Mouse (Mus musculus) lung, embryonic 14.5 days (tissue): ENCODE measurements around the gene Tomm40. TPM values are rescaled to one million over a fixed set of nuclear protein-coding genes. Genes with fewer than 3 reads are reported as not detected.

ENCODE experiments used
- ATAC-seq: fragments of 200-750 bp; cut with Nextera tagmentation; 2 replicates; pipeline ENCODE4 v1.8.0; 2017; ENCODE audit warnings: mild to moderate bottlenecking, moderate TSS enrichment, moderate library complexity; ENCODE audit not compliant: insufficient read depth
- DNase-seq: peaks from one replicate; pipeline ENCODE4 v3.0.0-alpha.2; 2015
- H3K27ac ChIP-seq: fragments of 300-500 bp; sonication (generic); 2 replicates; pipeline ENCODE4 v1.5.1; 2014; ENCODE audit warnings: low read depth, mild to moderate bottlenecking, moderate library complexity
- H3K27me3 ChIP-seq: fragments of 300-500 bp; sonication (generic); 2 replicates; pipeline ENCODE4 v1.6.1; 2014; ENCODE audit warnings: low read length, control low read depth; ENCODE audit not compliant: insufficient read depth
- H3K36me3 ChIP-seq: fragments of 300-500 bp; sonication (generic); 2 replicates; pipeline ENCODE4 v1.6.1; 2014; ENCODE audit warnings: control low read depth; ENCODE audit not compliant: insufficient read depth
- H3K4me1 ChIP-seq: fragments of 300-500 bp; sonication (generic); 2 replicates; pipeline ENCODE4 v1.6.1; 2014; ENCODE audit warnings: antibody characterized with exemption, control low read depth; ENCODE audit not compliant: insufficient read depth
- H3K4me2 ChIP-seq: fragments of 300-500 bp; sonication (generic); 2 replicates; pipeline ENCODE4 v1.6.1; 2014; ENCODE audit warnings: mild to moderate bottlenecking
- H3K4me3 ChIP-seq: fragments of 300-500 bp; sonication (generic); 2 replicates; pipeline ENCODE4 v1.5.1; 2014; ENCODE audit warnings: low read depth, low read length
- H3K9ac ChIP-seq: fragments of 300-500 bp; sonication (generic); 2 replicates; pipeline ENCODE4 v1.6.1; 2014
- H3K9me3 ChIP-seq: fragments of 300-500 bp; sonication (generic); 2 replicates; pipeline ENCODE4 v1.6.1; 2016; ENCODE audit warnings: low read depth, low read length, control low read depth
- CTCF ChIP-seq: IDR thresholded peaks from 2 replicates; pipeline ENCODE4 v1.5.1; 2016; ENCODE audit warnings: antibody characterized with exemption, low read depth
- WGBS: fragments of 180-500 bp; shearing (Covaris S2); extraction: QIAGEN DNeasy Blood & Tissue Kit; methylation state at CpG from one replicate; pipeline ENCODE4 v1.1.7; 2014; 5-methylcytosine and 5-hydroxymethylcytosine counted together
- polyA plus RNA-seq: library from polyadenylated mRNA; unstranded; fragments of >200 nt; fragmentation: Nextera tagmentation; extraction: Ambion mirVana; gene quantifications from 2 replicates; pipeline ENCODE4 v1.2.1, GENCODE M21; 2014

Gene Tomm40
- polyA plus RNA-seq, 1 experiment from 2014 or later = 168 TPM

DNA sequence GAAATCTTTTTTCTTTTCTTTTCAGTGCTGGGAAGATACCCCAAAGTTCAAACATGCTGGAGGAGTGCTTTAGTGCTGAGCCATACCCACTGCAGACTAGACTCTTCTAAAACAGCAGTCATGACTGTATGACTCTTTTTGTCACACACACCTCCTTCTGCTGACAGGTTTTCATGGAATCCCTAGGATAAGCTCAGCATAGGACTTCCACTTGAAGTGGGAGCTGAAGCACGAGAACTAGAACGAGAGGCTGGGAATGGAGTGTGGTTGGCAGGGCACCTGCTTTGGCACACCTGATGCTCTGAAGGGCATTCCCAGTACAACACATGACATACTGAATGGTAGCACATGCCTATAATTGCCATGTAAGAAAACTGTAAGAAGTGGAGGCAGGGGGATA, 62.6 kb downstream of the Tomm40 start:
- Histone ChIP-seq H3K27me3 (no peaks in the 10 kb centered on the region), H3K36me3 (peaks cover 79% of the 10 kb centered on the region), H3K9ac (no peak overlapping the region), H3K4me1 (no peaks in the 10 kb centered on the region), H3K4me2 (no peak overlapping the region), H3K27ac (no peak overlapping the region), H3K9me3 (no peaks in the 10 kb centered on the region), H3K4me3 (no peak overlapping the region)
- TF ChIP-seq CTCF = no peak
- WGBS = 84% methylated on average over 2 of the region's 2 CpGs
- ATAC-seq (no peak), DNase-seq (no peak)

Other genes with a start within 250 kb of the Tomm40 start
- gene Bloc1s3, start 207.1 kb downstream of the Tomm40 start, polyA plus RNA-seq = 1.1 and 1.7 TPM in 2 replicates
- 77.3 and 83.5 TPM in 2 replicates for gene Trappc6a, start 207.0 kb downstream of the Tomm40 start, polyA plus RNA-seq
- 0.11 TPM in 2 replicates for gene Nkpd1, start 197.6 kb downstream of the Tomm40 start, polyA plus RNA-seq
- gene Ppp1r37, start 152.4 kb downstream of the Tomm40 start, polyA plus RNA-seq = 4.7 and 6.2 TPM in 2 replicates
- 0.27 and 0.38 TPM in 2 replicates for gene Zfp296, start 138.2 kb downstream of the Tomm40 start, polyA plus RNA-seq
- gene Gemin7, start 137.8 kb downstream of the Tomm40 start, polyA plus RNA-seq = 180 and 183 TPM in 2 replicates
- 46.9 and 51.5 TPM in 2 replicates for gene Clasrp, start 111.0 kb downstream of the Tomm40 start, polyA plus RNA-seq
- 7.3 TPM in 2 replicates for gene Relb, start 86.0 kb downstream of the Tomm40 start, polyA plus RNA-seq
- 95.0 and 96.0 TPM in 2 replicates for gene Clptm1, start 50.4 kb downstream of the Tomm40 start, polyA plus RNA-seq
- gene Apoc2, start 37.5 kb downstream of the Tomm40 start, polyA plus RNA-seq = 2.5 and 3.4 TPM in 2 replicates
- not detected in 2 replicates for gene Gm44805, start 34.0 kb downstream of the Tomm40 start, polyA plus RNA-seq
- 0.30 TPM in 1 of 2 replicates, not detected in the other for gene Apoc4, start 34.0 kb downstream of the Tomm40 start, polyA plus RNA-seq
- 13.6 and 15.5 TPM in 2 replicates for gene Apoc1, start 22.8 kb downstream of the Tomm40 start, polyA plus RNA-seq
- gene Apoe, start 16.2 kb downstream of the Tomm40 start, polyA plus RNA-seq = 404 and 439 TPM in 2 replicates
- gene Nectin2, start 35.0 kb upstream of the Tomm40 start, polyA plus RNA-seq = 120 and 125 TPM in 2 replicates
- 206 and 209 TPM in 2 replicates for gene Bcam, start 55.6 kb upstream of the Tomm40 start, polyA plus RNA-seq
- 6.8 and 10.2 TPM in 2 replicates for gene Cblc, start 81.4 kb upstream of the Tomm40 start, polyA plus RNA-seq
- 4.4 and 6.7 TPM in 2 replicates for gene Bcl3, start 107.3 kb upstream of the Tomm40 start, polyA plus RNA-seq
- not detected in 2 replicates for gene Gm19345, start 136.6 kb upstream of the Tomm40 start, polyA plus RNA-seq
- not detected in 2 replicates for gene Ceacam16, start 145.9 kb upstream of the Tomm40 start, polyA plus RNA-seq
- gene Ceacam19, start 172.5 kb upstream of the Tomm40 start, polyA plus RNA-seq = not detected in 2 replicates
- gene Pvr, start 205.7 kb upstream of the Tomm40 start, polyA plus RNA-seq = 13.0 and 13.2 TPM in 2 replicates
- gene Igsf23, start 235.3 kb upstream of the Tomm40 start, polyA plus RNA-seq = 1.2 and 1.3 TPM in 2 replicates
- gene Ceacam20, start 250.0 kb upstream of the Tomm40 start, polyA plus RNA-seq = not detected in 2 replicates